ENCODE assay signal across 12 mouse cellular contexts in the genomic region with DNA sequence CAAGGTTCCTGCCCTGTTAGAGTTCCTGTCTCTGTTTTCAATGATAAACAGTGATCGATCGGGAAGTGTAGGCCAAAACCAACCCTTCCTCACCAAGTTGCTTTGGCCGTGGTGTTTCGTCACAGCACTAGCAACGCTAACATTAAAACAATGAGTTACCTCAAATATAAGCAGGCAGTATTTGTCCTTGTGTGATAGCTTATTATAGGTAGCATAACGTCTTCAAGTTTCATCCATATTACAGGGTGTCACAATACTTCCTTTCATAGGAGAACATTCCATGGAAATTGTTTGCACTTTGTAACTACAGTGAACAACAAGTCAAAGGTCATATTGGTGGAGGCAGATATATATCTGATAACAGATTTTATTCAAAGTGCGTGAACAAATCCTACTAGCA.
"Had no signal": no experiment of that assay in that cellular context is flagged by ENCODE, and none has a peak within 500 bp of the region (broad histone marks: within the 10 kb centered on the region; RNA-seq: fewer than 3 reads in every experiment).

No protein-coding gene starts in this region.

- H3K9ac ChIP-seq: kidney, embryonic 15.5 days; liver, embryonic 13.5 days; midbrain, embryonic 12.5 days; midbrain, embryonic 15.5 days; neural tube, embryonic 13.5 days had no signal

- DNase-seq: kidney, postnatal 10 days; liver, embryonic 13.5 days; lung, adult 2 months; lung, postnatal 14 days; lung, postnatal 4 days; thymus, adult 18-20 months; thymus, postnatal 36 days had no signal

- H3K4me2 ChIP-seq: liver, embryonic 13.5 days; midbrain, embryonic 12.5 days; midbrain, embryonic 15.5 days; neural tube, embryonic 13.5 days had no signal

- H3K4me3 ChIP-seq: kidney, embryonic 15.5 days; liver, embryonic 13.5 days; midbrain, embryonic 12.5 days; midbrain, embryonic 15.5 days; myocyte; neural tube, embryonic 13.5 days had no signal

- H3K36me3 ChIP-seq: kidney, embryonic 15.5 days; liver, embryonic 13.5 days; midbrain, embryonic 12.5 days; midbrain, embryonic 15.5 days; neural tube, embryonic 13.5 days had no signal

- H3K27ac ChIP-seq: liver, embryonic 13.5 days; midbrain, embryonic 12.5 days had no signal

- ATAC-seq: midbrain, embryonic 15.5 days had no signal

- H3K9me3 ChIP-seq: kidney, embryonic 15.5 days; liver, embryonic 13.5 days; midbrain, embryonic 12.5 days; midbrain, embryonic 15.5 days; neural tube, embryonic 13.5 days had no signal

- H3K27me3 ChIP-seq: kidney, embryonic 15.5 days; liver, embryonic 13.5 days; midbrain, embryonic 12.5 days; midbrain, embryonic 15.5 days; neural tube, embryonic 13.5 days had no signal
